Mouse (Mus musculus): ENCODE measurements around the gene Rap1b. TPM values are rescaled to one million over a fixed set of nuclear protein-coding genes. Genes with fewer than 3 reads are reported as not detected.

The Rap1b gene
- total and polyA plus RNA-seq, 2 experiments from 2014 or later = 46.1 to 105 TPM

- Histone ChIP-seq H3K9ac (replicated peaks; ENCODE audit: low read depth, low read length) (no peak overlapping the region), H3K4me2 (ENCODE audit: low read depth, low read length) (no peak overlapping the region), H3K4me3 (ENCODE audit: low read depth, low read length) (no peak overlapping the region), H3K27ac (ENCODE audit: low read depth) (no peak overlapping the region), H3K36me3 (replicated peaks; ENCODE audit: control insufficient read depth, insufficient read depth, low read length) (peaks cover 93% of the 10 kb centered on the region), H3K4me1 (ENCODE audit: control insufficient read depth, insufficient read depth) (no peaks in the 10 kb centered on the region), H3K27me3 (ENCODE audit: control insufficient read depth, insufficient read depth, low read length) (no peaks in the 10 kb centered on the region), H3K9me3 (replicated peaks; ENCODE audit: control insufficient read depth, low read length) (no peaks in the 10 kb centered on the region)
- no peak for ATAC-seq (ENCODE audit: insufficient read depth, low read depth)
- 90% methylated on average over 6 of the region's 6 CpGs for WGBS
- TF ChIP-seq CTCF (IDR thresholded peaks at IDR 0.05; ENCODE audit: low read depth) (no peak), EP300 (IDR thresholded peaks at IDR 0.05; ENCODE audit: low read depth) (no peak)
- no peak for DNase-seq (ENCODE audit: low spot score)
Measured at GRCm38 (mm10) chr10:117818600-117818999, 27.2 kb downstream of the Rap1b start.

- ATAC-seq (ENCODE audit: insufficient read depth, low read depth) = no peak
Measured at GRCm38 (mm10) chr10:117816721-117817120, 29.1 kb downstream of the Rap1b start.

GRCm38 (mm10) chr10:117812501-117812900, 33.3 kb downstream of the Rap1b start:
- Histone ChIP-seq H3K9ac (replicated peaks; ENCODE audit: low read depth, low read length) (no peak overlapping the region), H3K4me2 (ENCODE audit: low read depth, low read length) (no peak overlapping the region), H3K36me3 (replicated peaks; ENCODE audit: control insufficient read depth, insufficient read depth, low read length) (peaks cover 55% of the 10 kb centered on the region), H3K27me3 (ENCODE audit: control insufficient read depth, insufficient read depth, low read length) (no peaks in the 10 kb centered on the region), H3K4me3 (ENCODE audit: low read depth, low read length) (no peak overlapping the region), H3K9me3 (replicated peaks; ENCODE audit: control insufficient read depth, low read length) (no peaks in the 10 kb centered on the region), H3K27ac (ENCODE audit: low read depth) (no peak overlapping the region), H3K4me1 (ENCODE audit: control insufficient read depth, insufficient read depth) (no peaks in the 10 kb centered on the region)
- TF ChIP-seq CTCF (IDR thresholded peaks at IDR 0.05; ENCODE audit: low read depth) (no peak), EP300 (IDR thresholded peaks at IDR 0.05; ENCODE audit: low read depth) (no peak)
- ATAC-seq (ENCODE audit: insufficient read depth, low read depth) = no peak
- no peak for DNase-seq (ENCODE audit: low spot score)
- WGBS = 88% methylated on average over 2 of the region's 2 CpGs

More at GRCm38 (mm10) chr10:117816721-117817120, 29.1 kb downstream of the Rap1b start:
- WGBS = 71% methylated on average over 6 of the region's 6 CpGs
- peaks cover 92% of the 10 kb centered on the region for H3K36me3 ChIP-seq (replicated peaks; ENCODE audit: control insufficient read depth, insufficient read depth, low read length)
- no peak overlapping the region for H3K27ac ChIP-seq (ENCODE audit: low read depth)
- H3K9me3 ChIP-seq (replicated peaks; ENCODE audit: control insufficient read depth, low read length) = no peaks in the 10 kb centered on the region
- H3K4me2 ChIP-seq (ENCODE audit: low read depth, low read length) = no peak overlapping the region
- H3K9ac ChIP-seq (replicated peaks; ENCODE audit: low read depth, low read length) = no peak overlapping the region
- TF ChIP-seq EP300 (IDR thresholded peaks at IDR 0.05; ENCODE audit: low read depth) (no peak), CTCF (IDR thresholded peaks at IDR 0.05; ENCODE audit: low read depth) (no peak)
- no peaks in the 10 kb centered on the region for H3K27me3 ChIP-seq (ENCODE audit: control insufficient read depth, insufficient read depth, low read length)
- DNase-seq (ENCODE audit: low spot score) = no peak
- no peaks in the 10 kb centered on the region for H3K4me1 ChIP-seq (ENCODE audit: control insufficient read depth, insufficient read depth)
- no peak overlapping the region for H3K4me3 ChIP-seq (ENCODE audit: low read depth, low read length)

GRCm38 (mm10) chr10:117811555-117811954, 34.3 kb downstream of the Rap1b start:
- no peak for DNase-seq (ENCODE audit: low spot score)
- Histone ChIP-seq H3K4me3 (ENCODE audit: low read depth, low read length) (no peak overlapping the region), H3K27ac (ENCODE audit: low read depth) (no peak overlapping the region), H3K36me3 (replicated peaks; ENCODE audit: control insufficient read depth, insufficient read depth, low read length) (peaks cover 46% of the 10 kb centered on the region), H3K4me2 (ENCODE audit: low read depth, low read length) (no peak overlapping the region), H3K9ac (replicated peaks; ENCODE audit: low read depth, low read length) (no peak overlapping the region), H3K9me3 (replicated peaks; ENCODE audit: control insufficient read depth, low read length) (no peaks in the 10 kb centered on the region), H3K4me1 (ENCODE audit: control insufficient read depth, insufficient read depth) (no peaks in the 10 kb centered on the region), H3K27me3 (ENCODE audit: control insufficient read depth, insufficient read depth, low read length) (no peaks in the 10 kb centered on the region)
- no peak for ATAC-seq (ENCODE audit: insufficient read depth, low read depth)
- 86% methylated on average over 8 of the region's 8 CpGs for WGBS
- TF ChIP-seq CTCF (IDR thresholded peaks at IDR 0.05; ENCODE audit: low read depth) (no peak), EP300 (IDR thresholded peaks at IDR 0.05; ENCODE audit: low read depth) (no peak)

- H3K9ac ChIP-seq (replicated peaks; ENCODE audit: low read depth, low read length) = no peak overlapping the region
- no peak overlapping the region for H3K4me2 ChIP-seq (ENCODE audit: low read depth, low read length)
- TF ChIP-seq EP300 (IDR thresholded peaks at IDR 0.05; ENCODE audit: low read depth) (no peak), CTCF (IDR thresholded peaks at IDR 0.05; ENCODE audit: low read depth) (no peak)
- H3K27ac ChIP-seq (ENCODE audit: low read depth) = no peak overlapping the region
- 74% methylated on average over 11 of the region's 11 CpGs for WGBS
- no peaks in the 10 kb centered on the region for H3K4me1 ChIP-seq (ENCODE audit: control insufficient read depth, insufficient read depth)
- no peaks in the 10 kb centered on the region for H3K27me3 ChIP-seq (ENCODE audit: control insufficient read depth, insufficient read depth, low read length)
- DNase-seq (ENCODE audit: low spot score) (no peak), ATAC-seq (ENCODE audit: insufficient read depth, low read depth) (no peak)
- H3K4me3 ChIP-seq (ENCODE audit: low read depth, low read length) = no peak overlapping the region
- no peaks in the 10 kb centered on the region for H3K9me3 ChIP-seq (replicated peaks; ENCODE audit: control insufficient read depth, low read length)
- peaks cover 35% of the 10 kb centered on the region for H3K36me3 ChIP-seq (replicated peaks; ENCODE audit: control insufficient read depth, insufficient read depth, low read length)
Measured at GRCm38 (mm10) chr10:117810506-117810905, 35.3 kb downstream of the Rap1b start.

- ATAC-seq (ENCODE audit: insufficient read depth, low read depth) (no peak), DNase-seq (ENCODE audit: low spot score) (no peak)
- H3K9me3 ChIP-seq (replicated peaks; ENCODE audit: control insufficient read depth, low read length) = no peaks in the 10 kb centered on the region
- no peaks in the 10 kb centered on the region for H3K4me1 ChIP-seq (ENCODE audit: control insufficient read depth, insufficient read depth)
- no peak overlapping the region for H3K27ac ChIP-seq (ENCODE audit: low read depth)
- no peaks in the 10 kb centered on the region for H3K27me3 ChIP-seq (ENCODE audit: control insufficient read depth, insufficient read depth, low read length)
- 75% methylated on average over 6 of the region's 6 CpGs for WGBS
- H3K4me2 ChIP-seq (ENCODE audit: low read depth, low read length) = no peak overlapping the region
- H3K36me3 ChIP-seq (replicated peaks; ENCODE audit: control insufficient read depth, insufficient read depth, low read length) = peaks cover 16% of the 10 kb centered on the region
- H3K9ac ChIP-seq (replicated peaks; ENCODE audit: low read depth, low read length) = no peak overlapping the region
- TF ChIP-seq CTCF (IDR thresholded peaks at IDR 0.05; ENCODE audit: low read depth) = no peak
- no peak for TF ChIP-seq EP300 (IDR thresholded peaks at IDR 0.05; ENCODE audit: low read depth)
- H3K4me3 ChIP-seq (ENCODE audit: low read depth, low read length) = no peak overlapping the region
Measured at GRCm38 (mm10) chr10:117808068-117808467, 37.8 kb downstream of the Rap1b start.

Data from heart, postnatal 0 days (tissue).